Mouse (Mus musculus) retina, postnatal 7 days (tissue): ENCODE data around the gene Xpr1.
"Not testable (repeated sequence)": the region's sequence is repeated elsewhere in the genome, so short reads cannot be mapped to it uniquely, and the experiment has no call there.

Experiments used
- DNase-seq: peaks from one replicate; pipeline ENCODE4 v3.0.0-alpha.2; 2012; ENCODE audit warnings: low read depth, low spot score

Xpr1 gene

GRCm38 (mm10) chr1:155335963-155336362 is 81.3 kb downstream of the Xpr1 start:
- no peak for DNase-seq

- no peak for DNase-seq
Measured at GRCm38 (mm10) chr1:155322183-155322582, 95.0 kb downstream of the Xpr1 start.

- no peak for DNase-seq
Measured at GRCm38 (mm10) chr1:155320091-155320833, 97.0 kb downstream of the Xpr1 start.

GRCm38 (mm10) chr1:155319513-155319912 is 97.7 kb downstream of the Xpr1 start:
- no peak for DNase-seq

- no peak for DNase-seq
Measured at GRCm38 (mm10) chr1:155311672-155312071, 105.5 kb downstream of the Xpr1 start.

GRCm38 (mm10) chr1:155306879-155307278 is 110.3 kb downstream of the Xpr1 start:
- DNase-seq, result no peak

- DNase-seq, result no peak
Measured at GRCm38 (mm10) chr1:155303402-155303801, 113.8 kb downstream of the Xpr1 start.

- no peak for DNase-seq
Measured at GRCm38 (mm10) chr1:155297615-155298014, 119.6 kb downstream of the Xpr1 start.

- DNase-seq, result no peak
Measured at GRCm38 (mm10) chr1:155297203-155297602, 120.0 kb downstream of the Xpr1 start.

- DNase-seq, result peak; percentile 71
Measured at GRCm38 (mm10) chr1:155293446-155293845, 123.8 kb downstream of the Xpr1 start.

GRCm38 (mm10) chr1:155289411-155289810 is 127.8 kb downstream of the Xpr1 start:
- DNase-seq, result no peak

- no peak for DNase-seq
Measured at GRCm38 (mm10) chr1:155288033-155288432, 129.2 kb downstream of the Xpr1 start.

GRCm38 (mm10) chr1:155283808-155284207 is 133.4 kb downstream of the Xpr1 start:
- no peak for DNase-seq

- DNase-seq, result peak; percentile 76
Measured at GRCm38 (mm10) chr1:155281003-155281793, 136.0 kb downstream of the Xpr1 start.

GRCm38 (mm10) chr1:155280306-155280705 is 136.9 kb downstream of the Xpr1 start:
- DNase-seq, result no peak

- DNase-seq, result no peak
Measured at GRCm38 (mm10) chr1:155276381-155277033, 140.7 kb downstream of the Xpr1 start.

GRCm38 (mm10) chr1:155275793-155276192 is 141.4 kb downstream of the Xpr1 start:
- no peak for DNase-seq

- no peak for DNase-seq
Measured at GRCm38 (mm10) chr1:155274976-155275375, 142.2 kb downstream of the Xpr1 start.

GRCm38 (mm10) chr1:155272953-155273352 is 144.3 kb downstream of the Xpr1 start:
- no peak for DNase-seq

- not testable (repeated sequence) for DNase-seq
Measured at GRCm38 (mm10) chr1:155262496-155262895, 154.7 kb downstream of the Xpr1 start.

- no peak for DNase-seq
Measured at GRCm38 (mm10) chr1:155254309-155254708, 162.9 kb downstream of the Xpr1 start.

GRCm38 (mm10) chr1:155253126-155253525 is 164.1 kb downstream of the Xpr1 start:
- DNase-seq, result no peak
